Mouse (Mus musculus): Measurements from ENCODE around the gene Ybx2. TPM values are rescaled to one million over a fixed set of nuclear protein-coding genes. Genes with fewer than 3 reads are reported as not detected.
A peak's percentile ranks its signal among the peaks of the same experiment; 100 is the strongest.

Ybx2 gene
- total and polyA plus RNA-seq, 2 experiments, result not detected

DNA sequence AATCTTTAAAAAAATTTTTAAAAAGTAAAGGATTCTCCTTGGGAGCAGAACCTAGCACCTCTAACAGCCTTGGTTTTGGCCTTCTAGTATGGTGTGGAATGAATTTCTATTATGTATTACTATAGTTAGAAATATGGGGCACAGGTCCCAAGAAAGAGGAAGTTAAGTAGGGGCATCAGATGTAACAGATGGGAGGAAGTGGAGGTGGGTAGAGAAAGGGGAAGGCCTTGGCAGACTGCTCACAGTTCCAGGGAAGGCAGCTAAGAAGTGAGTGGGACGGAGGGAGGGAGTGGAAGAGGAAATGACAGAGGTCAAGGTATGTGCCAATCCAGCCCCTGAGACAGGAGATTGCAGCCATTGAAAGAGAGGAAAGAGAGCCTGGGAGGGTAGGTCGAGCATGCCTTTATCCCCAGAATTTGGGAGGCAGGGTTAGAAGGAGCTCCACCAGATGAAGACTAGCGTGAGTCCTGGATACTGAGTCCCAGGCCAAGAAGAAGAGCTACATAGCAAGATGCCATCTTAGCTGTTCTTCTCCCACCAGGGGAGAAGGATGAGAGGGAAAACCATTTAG is 4.5 kb upstream of the Ybx2 start:
- TF ChIP-seq POLR2A (IDR thresholded peaks at IDR 0.05; ENCODE audit: extremely low read depth, insufficient read depth, low read length), result no peak
- no peak for TF ChIP-seq CTCF (IDR thresholded peaks at IDR 0.05; ENCODE audit: low read depth, low read length)
- WGBS, result 74% methylated on average over 3 of the region's 3 CpGs

DNA sequence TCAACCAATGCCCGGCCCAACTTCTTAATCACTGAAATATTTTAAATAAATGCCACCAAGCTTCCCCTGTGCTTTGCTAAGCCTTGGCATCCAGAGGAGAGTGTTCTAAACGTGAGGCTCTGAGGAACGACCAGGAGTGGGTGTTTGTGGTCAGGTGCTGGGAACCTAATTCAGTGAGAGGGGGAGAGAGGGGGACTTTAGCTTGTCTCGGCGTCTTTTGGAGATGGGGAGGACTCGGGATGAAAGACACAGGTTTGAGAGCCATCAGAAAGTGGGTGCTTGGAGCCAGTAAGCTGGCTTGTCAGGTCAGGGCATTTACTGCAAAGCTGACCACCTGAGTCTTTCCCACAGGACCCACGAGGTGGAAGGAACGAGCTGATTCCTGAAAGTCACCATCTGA is 3.8 kb upstream of the Ybx2 start:
- Histone ChIP-seq H3K36me3 (ENCODE audit: control insufficient read depth, insufficient read depth, low read length) (no peaks in the 10 kb centered on the region), H3K79me2 (ENCODE audit: control insufficient read depth, insufficient read depth, low read length) (no peaks in the 10 kb centered on the region), H3K9ac (ENCODE audit: low read depth, low read length) (no peak overlapping the region), H3K27me3 (ENCODE audit: control insufficient read depth, insufficient read depth, low read length) (peaks cover 11% of the 10 kb centered on the region), H3K27ac (replicated peaks; ENCODE audit: insufficient read depth, low read depth, low read length) (no peak overlapping the region), H3K4me3 (ENCODE audit: insufficient read depth, low read depth, low read length) (no peak overlapping the region), H3K4me1 (ENCODE audit: control insufficient read depth, insufficient read depth, low read length) (peaks cover 5% of the 10 kb centered on the region)
- WGBS, result 76% methylated on average over 8 of the region's 8 CpGs
- TF ChIP-seq POLR2A (IDR thresholded peaks at IDR 0.05; ENCODE audit: extremely low read depth, insufficient read depth, low read length) (no peak), CTCF (IDR thresholded peaks at IDR 0.05; ENCODE audit: low read depth, low read length) (no peak)
- DNase-seq (ENCODE audit: extremely low read depth, low read depth, low spot score), result no peak

More for the DNA sequence above, 4.5 kb upstream of the Ybx2 start:
- peaks cover 10% of the 10 kb centered on the region for H3K27me3 ChIP-seq (ENCODE audit: control insufficient read depth, insufficient read depth, low read length)
- no peak overlapping the region for H3K27ac ChIP-seq (replicated peaks; ENCODE audit: insufficient read depth, low read depth, low read length)
- DNase-seq (ENCODE audit: extremely low read depth, low read depth, low spot score), result no peak
- no peaks in the 10 kb centered on the region for H3K79me2 ChIP-seq (ENCODE audit: control insufficient read depth, insufficient read depth, low read length)
- H3K9ac ChIP-seq (ENCODE audit: low read depth, low read length), result no peak overlapping the region
- no peak overlapping the region for H3K4me3 ChIP-seq (ENCODE audit: insufficient read depth, low read depth, low read length)
- H3K4me1 ChIP-seq (ENCODE audit: control insufficient read depth, insufficient read depth, low read length), result peaks cover 5% of the 10 kb centered on the region
- no peaks in the 10 kb centered on the region for H3K36me3 ChIP-seq (ENCODE audit: control insufficient read depth, insufficient read depth, low read length)

- H3K9ac ChIP-seq (ENCODE audit: low read depth, low read length), result no peak overlapping the region
- H3K27me3 ChIP-seq (ENCODE audit: control insufficient read depth, insufficient read depth, low read length), result peaks cover 11% of the 10 kb centered on the region
- 41% methylated on average over 3 of the region's 3 CpGs for WGBS
- H3K79me2 ChIP-seq (ENCODE audit: control insufficient read depth, insufficient read depth, low read length), result no peaks in the 10 kb centered on the region
- DNase-seq (ENCODE audit: extremely low read depth, low read depth, low spot score), result no peak
- no peaks in the 10 kb centered on the region for H3K36me3 ChIP-seq (ENCODE audit: control insufficient read depth, insufficient read depth, low read length)
- H3K4me3 ChIP-seq (ENCODE audit: insufficient read depth, low read depth, low read length), result no peak overlapping the region
- H3K4me1 ChIP-seq (ENCODE audit: control insufficient read depth, insufficient read depth, low read length), result peaks cover 5% of the 10 kb centered on the region
- no peak overlapping the region for H3K27ac ChIP-seq (replicated peaks; ENCODE audit: insufficient read depth, low read depth, low read length)
- TF ChIP-seq POLR2A (IDR thresholded peaks at IDR 0.05; ENCODE audit: extremely low read depth, insufficient read depth, low read length) (no peak), CTCF (IDR thresholded peaks at IDR 0.05; ENCODE audit: low read depth, low read length) (peak; percentile 42; the same call in 1 of the 2 replicates)
These were observed 3.3 kb upstream of the Ybx2 start for GRCm38 (mm10) chr11:69932254-69932653.

DNA sequence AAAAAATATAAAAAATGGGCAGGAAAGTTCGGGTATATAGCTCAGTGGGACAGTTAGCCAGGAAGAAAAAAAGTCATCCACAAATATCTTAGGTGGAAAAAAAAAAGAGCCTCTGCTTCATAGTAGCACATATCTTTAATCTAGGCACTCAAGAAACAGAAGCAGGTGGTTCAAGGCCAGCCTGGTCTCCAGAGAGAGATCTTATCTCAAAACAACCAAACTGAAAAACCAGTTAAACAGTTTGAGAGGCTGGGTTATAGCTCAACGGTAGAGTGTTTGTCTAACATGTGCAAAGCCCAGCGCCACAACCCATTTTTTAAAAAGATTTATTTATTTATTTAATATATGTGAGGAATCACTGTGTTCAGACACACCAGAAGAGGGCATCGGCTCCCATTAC is 2.5 kb upstream of the Ybx2 start:
- DNase-seq (ENCODE audit: extremely low read depth, low read depth, low spot score), result no peak
- TF ChIP-seq POLR2A (IDR thresholded peaks at IDR 0.05; ENCODE audit: extremely low read depth, insufficient read depth, low read length) (no peak), CTCF (IDR thresholded peaks at IDR 0.05; ENCODE audit: low read depth, low read length) (no peak)
- no peak overlapping the region for H3K4me3 ChIP-seq (ENCODE audit: insufficient read depth, low read depth, low read length)
- peaks cover 5% of the 10 kb centered on the region for H3K4me1 ChIP-seq (ENCODE audit: control insufficient read depth, insufficient read depth, low read length)
- H3K79me2 ChIP-seq (ENCODE audit: control insufficient read depth, insufficient read depth, low read length), result no peaks in the 10 kb centered on the region
- no peaks in the 10 kb centered on the region for H3K36me3 ChIP-seq (ENCODE audit: control insufficient read depth, insufficient read depth, low read length)
- peaks cover 11% of the 10 kb centered on the region for H3K27me3 ChIP-seq (ENCODE audit: control insufficient read depth, insufficient read depth, low read length)
- 63% methylated on average over 4 of the region's 4 CpGs for WGBS
- H3K9ac ChIP-seq (ENCODE audit: low read depth, low read length), result no peak overlapping the region
- no peak overlapping the region for H3K27ac ChIP-seq (replicated peaks; ENCODE audit: insufficient read depth, low read depth, low read length)

- peaks cover 14% of the 10 kb centered on the region for H3K27me3 ChIP-seq (ENCODE audit: control insufficient read depth, insufficient read depth, low read length)
These were observed 1.4 kb upstream of the Ybx2 start for GRCm38 (mm10) chr11:69934169-69934568.

GRCm38 (mm10) chr11:69934681-69935080 is 915 bp upstream of the Ybx2 start:
- no peak for DNase-seq (ENCODE audit: extremely low read depth, low read depth, low spot score)
- Histone ChIP-seq H3K79me2 (ENCODE audit: control insufficient read depth, insufficient read depth, low read length) (no peaks in the 10 kb centered on the region), H3K27ac (replicated peaks; ENCODE audit: insufficient read depth, low read depth, low read length) (no peak overlapping the region), H3K4me3 (ENCODE audit: insufficient read depth, low read depth, low read length) (no peak overlapping the region), H3K4me1 (ENCODE audit: control insufficient read depth, insufficient read depth, low read length) (peaks cover 5% of the 10 kb centered on the region), H3K9ac (ENCODE audit: low read depth, low read length) (no peak overlapping the region), H3K27me3 (ENCODE audit: control insufficient read depth, insufficient read depth, low read length) (peaks cover 14% of the 10 kb centered on the region), H3K36me3 (ENCODE audit: control insufficient read depth, insufficient read depth, low read length) (no peaks in the 10 kb centered on the region)
- 20% methylated on average over 6 of the region's 6 CpGs for WGBS
- TF ChIP-seq CTCF (IDR thresholded peaks at IDR 0.05; ENCODE audit: low read depth, low read length) (no peak), POLR2A (IDR thresholded peaks at IDR 0.05; ENCODE audit: extremely low read depth, insufficient read depth, low read length) (no peak)

More at GRCm38 (mm10) chr11:69934169-69934568, 1.4 kb upstream of the Ybx2 start:
- no peak overlapping the region for H3K27ac ChIP-seq (replicated peaks; ENCODE audit: insufficient read depth, low read depth, low read length)
- 3% methylated on average over 18 of the region's 18 CpGs for WGBS
- TF ChIP-seq POLR2A (IDR thresholded peaks at IDR 0.05; ENCODE audit: extremely low read depth, insufficient read depth, low read length), result no peak
- TF ChIP-seq CTCF (IDR thresholded peaks at IDR 0.05; ENCODE audit: low read depth, low read length), result peak; percentile 91
- no peak overlapping the region for H3K4me3 ChIP-seq (ENCODE audit: insufficient read depth, low read depth, low read length)
- no peak overlapping the region for H3K9ac ChIP-seq (ENCODE audit: low read depth, low read length)
- DNase-seq (ENCODE audit: extremely low read depth, low read depth, low spot score), result peak; percentile 41
- H3K36me3 ChIP-seq (ENCODE audit: control insufficient read depth, insufficient read depth, low read length), result no peaks in the 10 kb centered on the region
- no peaks in the 10 kb centered on the region for H3K79me2 ChIP-seq (ENCODE audit: control insufficient read depth, insufficient read depth, low read length)
- peaks cover 5% of the 10 kb centered on the region for H3K4me1 ChIP-seq (ENCODE audit: control insufficient read depth, insufficient read depth, low read length)

Measured in liver, adult 2 months (tissue).